Comparison of ENCODE assay signal across 8 mouse cellular contexts in the genomic region with DNA sequence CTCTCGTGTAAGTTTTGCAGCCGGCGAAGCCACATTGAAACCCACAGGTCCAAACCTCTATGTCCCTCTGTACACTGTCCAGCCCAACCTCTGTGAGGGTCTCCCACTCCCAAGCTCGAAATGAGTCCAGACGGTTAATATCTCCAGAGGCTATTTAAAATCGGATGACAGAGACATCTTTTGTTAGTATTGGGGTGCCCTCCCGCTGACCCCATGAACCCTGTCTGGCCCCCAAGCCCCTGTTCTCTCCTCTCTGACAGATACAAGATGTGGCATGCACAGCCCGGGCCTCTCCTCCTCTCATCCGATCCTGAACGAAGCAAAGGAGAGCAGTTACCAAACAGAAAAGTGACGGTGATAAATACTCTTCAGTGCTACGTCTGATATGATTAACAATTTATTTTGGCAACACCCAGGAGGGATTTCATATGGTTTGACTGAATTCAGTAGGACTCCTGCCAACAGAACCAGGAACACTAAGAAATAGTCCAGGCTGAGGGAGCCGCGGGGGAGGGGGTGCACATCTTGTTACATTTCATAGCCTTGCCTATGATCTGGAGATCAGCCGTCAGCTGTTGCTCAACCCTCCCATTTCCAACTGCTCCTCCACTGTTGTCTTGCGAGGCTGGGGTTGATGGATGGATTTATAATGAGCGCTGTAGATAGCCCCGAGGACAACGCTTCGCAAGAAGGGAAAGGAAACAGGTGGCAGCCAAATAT.
A peak's percentile ranks its signal among the peaks of the same experiment; 100 is the strongest.
DNase-seq lines count a peak whose midpoint lies in the region; ATAC-seq and TF ChIP-seq lines count a peak whose summit lies in the region.

No protein-coding gene starts in this region.

- no peak for TF ChIP-seq EP300 in heart, adult 2 months (IDR thresholded peaks at IDR 0.05; ENCODE audit: insufficient read depth, low read depth, low read length)

- intact Hi-C loops in heart, adult 2 months (cut with DNase I), result no loop called here

- peak overlapping the region; percentile 19; the same call in 1 of the 2 replicates for H3K4me2 ChIP-seq in stomach, embryonic 14.5 days (replicated peaks; ENCODE audit: low read depth, low read length)

- TF ChIP-seq POLR2A in heart, adult 2 months (IDR thresholded peaks at IDR 0.05; ENCODE audit: insufficient read depth, low read depth, low read length), result no peak

- no peak overlapping the region for H3K27ac ChIP-seq in heart, embryonic 10.5 days
- H3K27ac ChIP-seq in heart, adult 2 months, result no peak overlapping the region
- peak overlapping the region; percentile 62; the same call in 1 of the 2 replicates for H3K27ac ChIP-seq in layer of hippocampus, adult 2 months
- H3K27ac ChIP-seq in stomach, embryonic 14.5 days (ENCODE audit: low read length), result peak overlapping the region; percentile 74

- peak; percentile 97 for DNase-seq in heart, adult 11 months
- DNase-seq in heart, embryonic 10.5 days (ENCODE audit: low spot score), result no peak
- peak; percentile 99 for DNase-seq in NIH3T3 (ENCODE audit: low read depth)
- peak; percentile 30 to 49 for DNase-seq in heart, adult 2 months
- peak; percentile 65 to 86 for DNase-seq in layer of hippocampus, adult 2 months (ENCODE audit: low spot score in 2 of 2)
- DNase-seq in Muller cell, postnatal 12 days (ENCODE audit: inconsistent ontology term), result no peak
- no peak for DNase-seq in spleen, postnatal 36 days (ENCODE audit: low spot score in 2 of 2)

- no peaks in the 10 kb centered on the region for H3K9me3 ChIP-seq in heart, embryonic 10.5 days
- no peaks in the 10 kb centered on the region for H3K9me3 ChIP-seq in stomach, embryonic 14.5 days (ENCODE audit: control insufficient read depth, low read depth, low read length)

- H3K79me2 ChIP-seq in heart, adult 2 months (replicated peaks; ENCODE audit: control insufficient read depth, insufficient read depth, low read length), result no peaks in the 10 kb centered on the region

- H3K27me3 ChIP-seq in heart, embryonic 10.5 days (ENCODE audit: insufficient read depth, poor library complexity, severe bottlenecking), result no peaks in the 10 kb centered on the region
- no peaks in the 10 kb centered on the region for H3K27me3 ChIP-seq in heart, adult 2 months (ENCODE audit: control insufficient read depth, insufficient read depth, low read length)
- no peaks in the 10 kb centered on the region for H3K27me3 ChIP-seq in stomach, embryonic 14.5 days (ENCODE audit: control insufficient read depth, insufficient read depth, low read length)

- peak; percentile 87 for ATAC-seq in stomach, embryonic 14.5 days (ENCODE audit: insufficient number of reproducible peaks, insufficient read depth, low FRiP score, low read depth)

- no peak for TF ChIP-seq CTCF in heart, adult 2 months (IDR thresholded peaks at IDR 0.05)
- no peak for TF ChIP-seq CTCF in layer of hippocampus, adult 2 months (conservative IDR thresholded peaks at IDR 0.05)

- H3K36me3 ChIP-seq in heart, embryonic 10.5 days, result no peaks in the 10 kb centered on the region
- H3K36me3 ChIP-seq in heart, adult 2 months (ENCODE audit: control insufficient read depth, insufficient read depth, low read length), result no peaks in the 10 kb centered on the region
- no peaks in the 10 kb centered on the region for H3K36me3 ChIP-seq in stomach, embryonic 14.5 days (ENCODE audit: control insufficient read depth, insufficient read depth, low read length)

- 62% methylated on average over 20 of the region's 20 CpGs for WGBS in heart, embryonic 10.5 days
- 56% methylated on average over 20 of the region's 20 CpGs for WGBS in heart, adult 2 months
- WGBS in stomach, embryonic 14.5 days, result 15% methylated on average over 20 of the region's 20 CpGs

- H3K4me3 ChIP-seq in heart, embryonic 10.5 days, result no peak overlapping the region
- H3K4me3 ChIP-seq in heart, adult 2 months, result no peak overlapping the region
- H3K4me3 ChIP-seq in layer of hippocampus, adult 2 months, result no peak overlapping the region
- H3K4me3 ChIP-seq in stomach, embryonic 14.5 days (ENCODE audit: low read depth, low read length), result no peak overlapping the region

- no peak overlapping the region for H3K9ac ChIP-seq in heart, adult 2 months (ENCODE audit: low read depth, low read length)
- H3K9ac ChIP-seq in stomach, embryonic 14.5 days (replicated peaks; ENCODE audit: low read depth, low read length), result no peak overlapping the region

- H3K4me1 ChIP-seq in heart, embryonic 10.5 days, result peaks cover 10% of the 10 kb centered on the region; the same call in 1 of the 2 replicates
- H3K4me1 ChIP-seq in heart, adult 2 months (ENCODE audit: control insufficient read depth, insufficient read depth, low read length), result peaks cover 2% of the 10 kb centered on the region
- peaks cover 18% of the 10 kb centered on the region for H3K4me1 ChIP-seq in stomach, embryonic 14.5 days (ENCODE audit: control insufficient read depth, insufficient read depth, low read length)

Comparison
In these comparisons a context has a peak if more than half of its experiments do, and no peak if none do; other contexts are left out.
1. DNase-seq: peak in heart, adult 11 months (single experiment), NIH3T3 (single experiment), heart, adult 2 months (2 of 2) and layer of hippocampus, adult 2 months (2 of 2); none in heart, embryonic 10.5 days (single experiment), Muller cell, postnatal 12 days (single experiment) and spleen, postnatal 36 days (0 of 2).
2. H3K27ac ChIP-seq: peak in layer of hippocampus, adult 2 months (single experiment) and stomach, embryonic 14.5 days (single experiment); none in heart, embryonic 10.5 days (single experiment) and heart, adult 2 months (single experiment).